Mouse (Mus musculus) c-Kit-positive CD71-positive TER-119-positive erythroid progenitor cells, embryonic 14.5 days (primary cell): Measurements from ENCODE around the gene Adh7.

Source experiments
- DNase-seq: peaks from one replicate; pipeline ENCODE4 v3.0.0-alpha.2; 2013; ENCODE audit warnings: low spot score

Gene Adh7

DNA sequence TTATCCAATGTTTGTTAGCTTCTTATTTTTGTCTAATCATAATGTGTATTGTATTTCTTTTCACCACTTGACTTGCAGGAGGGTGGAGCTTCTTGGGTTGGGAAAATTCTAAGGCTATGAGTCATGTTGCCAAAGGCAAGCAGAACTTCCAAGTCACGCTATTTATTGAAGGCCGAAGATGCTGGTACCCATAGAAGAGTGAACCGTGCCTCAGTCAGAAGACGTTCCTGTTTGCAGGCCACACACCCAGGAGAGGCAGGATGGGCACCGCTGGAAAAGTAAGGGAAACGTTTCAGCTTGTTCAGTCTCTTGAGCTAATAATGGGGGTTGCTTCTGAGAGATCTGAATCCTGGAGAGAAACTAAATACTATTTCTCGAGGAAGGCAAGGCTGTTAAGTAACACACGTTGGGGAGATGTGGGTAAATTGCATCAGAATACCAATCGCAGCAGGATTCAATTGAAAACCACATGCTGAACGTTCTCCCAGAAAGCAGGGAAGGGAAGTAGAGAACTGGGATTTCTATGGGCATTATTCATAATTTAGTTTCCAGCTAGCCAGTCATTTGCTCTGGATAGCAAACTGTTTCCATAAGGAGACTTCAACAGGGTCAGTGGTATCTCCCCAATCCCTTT, at the start of gene Adh7:
TSS of gene Adh7 (plus strand) at position 130 of the 634 bp plus-strand sequence.
- DNase-seq = no peak

DNA sequence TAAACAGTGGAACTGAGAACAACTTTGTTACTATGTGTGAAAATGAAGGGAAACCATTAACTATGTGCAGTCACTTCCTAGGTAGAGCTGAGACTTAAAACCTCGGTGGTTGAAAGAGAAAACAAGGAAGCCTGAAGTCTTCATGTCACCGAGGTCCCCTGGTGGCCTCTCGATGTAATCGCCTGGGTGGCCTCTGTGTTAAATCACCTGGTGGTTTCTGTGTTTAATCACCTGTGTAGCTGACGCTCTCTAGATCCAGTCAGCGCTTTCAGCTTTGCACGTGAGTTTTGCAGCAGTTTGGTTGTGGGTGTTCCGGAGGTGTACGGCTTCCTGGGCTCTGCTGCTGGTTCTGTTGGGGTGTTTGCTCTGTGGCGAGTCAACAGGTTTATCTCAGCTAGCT, 44.3 kb upstream of the Adh7 start:
- no peak for DNase-seq

DNA sequence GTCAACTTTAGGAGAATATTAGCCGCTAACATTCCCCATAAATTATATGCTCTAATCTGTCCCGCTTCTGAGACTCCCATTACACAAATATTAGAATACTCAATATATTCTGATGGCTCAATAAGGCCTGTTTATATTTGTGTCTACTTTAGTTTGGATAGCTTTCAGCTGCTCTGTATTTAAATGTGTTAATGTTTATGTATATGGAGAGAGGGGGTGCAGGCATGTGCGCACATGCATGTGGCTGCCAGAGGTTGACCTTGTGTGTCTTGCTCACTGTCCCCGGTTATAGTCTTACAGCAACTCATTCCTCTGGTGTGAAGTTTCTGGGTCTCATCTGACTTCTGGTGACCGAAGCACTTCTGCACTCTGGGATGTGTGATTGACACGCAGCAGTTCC, 42.0 kb upstream of the Adh7 start:
- no peak for DNase-seq

DNA sequence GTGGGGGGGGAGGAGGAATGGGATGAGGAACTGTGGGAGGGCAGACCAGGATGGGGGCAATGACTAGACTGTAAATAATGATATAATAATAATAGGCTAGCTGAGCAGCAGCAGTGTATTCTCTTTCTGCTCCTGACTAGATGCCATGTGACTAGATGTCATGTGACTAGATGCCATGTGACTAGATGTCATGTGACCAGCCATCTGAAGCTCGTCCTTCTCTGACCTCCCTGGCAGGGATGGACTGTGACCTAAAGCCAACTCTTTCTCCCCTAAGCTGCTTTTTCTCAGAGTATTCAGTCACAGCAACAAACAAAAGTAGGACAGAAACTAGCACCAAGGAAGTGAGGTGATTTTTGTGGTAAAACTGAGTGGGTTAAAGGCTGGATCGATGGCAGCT, 35.5 kb upstream of the Adh7 start:
- DNase-seq = no peak

DNA sequence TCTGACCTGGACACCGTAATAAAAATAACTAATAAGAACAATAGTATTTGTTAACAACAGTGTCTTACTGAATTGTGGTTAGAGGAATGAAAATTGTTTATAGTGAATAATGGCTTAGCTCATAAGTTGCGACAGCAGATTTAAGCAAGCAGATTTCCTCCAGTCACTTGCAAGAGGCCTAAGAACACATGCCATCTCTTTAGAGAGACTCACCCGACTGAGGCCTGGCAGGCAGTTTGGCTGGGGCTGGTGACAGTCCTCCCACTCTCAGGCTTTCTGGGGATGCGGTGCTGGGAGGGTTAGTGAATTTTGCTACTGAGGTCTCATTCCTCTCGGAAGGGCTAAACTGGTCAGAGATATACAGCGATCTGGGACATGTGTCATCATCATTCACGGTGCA, 34.2 kb upstream of the Adh7 start:
- no peak for DNase-seq

DNA sequence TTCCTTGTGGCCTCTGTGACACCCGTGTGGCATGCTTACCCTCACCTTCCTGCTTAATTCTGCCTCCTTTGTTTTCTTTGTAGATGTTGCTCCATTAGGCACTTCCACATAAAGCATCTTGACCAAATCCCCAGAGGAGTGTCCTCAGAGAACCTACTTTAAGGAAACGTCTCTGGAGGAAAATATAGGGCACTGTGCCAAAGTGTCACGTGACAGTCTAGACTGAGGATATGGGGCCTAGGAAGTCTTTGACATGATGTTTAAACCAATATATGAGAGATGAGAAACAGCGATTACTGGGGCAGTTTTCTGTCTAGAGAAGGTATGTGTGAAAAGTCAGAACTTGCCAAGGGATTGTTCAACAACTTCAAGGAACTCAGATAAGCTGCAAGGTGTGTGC, 32.3 kb upstream of the Adh7 start:
- no peak for DNase-seq

DNA sequence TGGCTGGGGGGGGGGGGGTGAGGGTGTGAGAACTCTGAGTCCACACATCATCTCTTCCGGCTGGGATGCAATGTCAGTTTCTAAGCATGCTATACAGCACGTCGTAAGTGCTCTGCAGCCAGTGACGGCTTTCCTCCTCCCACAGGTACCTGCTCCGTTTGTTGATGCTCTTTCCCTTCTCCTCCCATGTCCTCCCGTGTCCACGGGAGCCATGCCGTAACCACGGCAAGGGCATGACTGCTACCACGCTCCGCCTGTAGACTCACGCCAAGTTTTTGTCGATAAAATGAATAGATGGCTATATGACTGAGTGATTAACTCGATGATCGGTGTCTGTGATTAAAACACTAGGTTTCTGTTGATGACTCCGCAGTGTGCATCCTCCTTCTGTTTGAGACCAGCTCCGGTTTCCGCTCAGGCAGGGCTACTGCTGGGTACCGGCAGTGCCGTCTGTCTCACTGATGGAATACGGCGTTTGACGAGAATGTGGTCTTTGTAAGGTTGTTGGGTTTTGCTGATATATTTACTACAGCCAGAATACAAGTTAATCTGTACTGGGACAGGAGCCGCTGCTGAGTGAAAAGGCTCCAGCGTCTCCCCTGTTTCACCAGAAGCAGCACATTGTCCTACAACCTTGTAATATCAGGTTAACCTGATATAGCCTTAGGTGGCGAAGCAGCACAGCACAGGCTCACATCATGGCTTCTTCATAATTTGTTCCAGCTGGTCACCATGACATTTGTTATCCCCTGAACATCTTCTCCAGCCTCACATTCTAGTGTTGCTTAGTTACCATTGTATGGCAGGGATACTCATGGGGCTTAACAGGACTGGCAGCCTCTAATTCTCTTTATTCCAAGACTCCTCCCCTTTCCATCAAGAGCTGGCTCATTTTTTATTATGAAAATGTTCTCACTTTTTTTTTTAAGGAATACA, 31.3 kb upstream of the Adh7 start:
- no peak for DNase-seq

DNA sequence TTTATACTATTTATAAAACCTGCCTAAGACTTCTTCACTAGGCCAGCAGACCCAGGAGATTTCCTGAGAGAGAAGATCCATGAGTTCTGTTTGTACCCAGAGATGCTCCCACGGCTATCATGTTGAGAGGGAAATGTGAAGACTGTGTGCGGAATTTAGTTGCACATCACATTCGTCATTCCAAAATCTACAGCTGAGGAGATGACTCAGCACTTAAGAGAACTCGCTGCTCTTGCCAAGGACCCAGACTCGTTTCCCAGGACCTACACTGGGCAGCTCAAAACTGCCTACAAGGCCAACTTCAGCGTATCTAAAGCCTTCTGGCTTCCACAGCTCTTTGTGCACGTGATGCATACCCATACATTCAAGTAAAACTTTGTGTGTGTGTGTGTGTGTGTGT, 25.3 kb upstream of the Adh7 start:
- DNase-seq = no peak

DNA sequence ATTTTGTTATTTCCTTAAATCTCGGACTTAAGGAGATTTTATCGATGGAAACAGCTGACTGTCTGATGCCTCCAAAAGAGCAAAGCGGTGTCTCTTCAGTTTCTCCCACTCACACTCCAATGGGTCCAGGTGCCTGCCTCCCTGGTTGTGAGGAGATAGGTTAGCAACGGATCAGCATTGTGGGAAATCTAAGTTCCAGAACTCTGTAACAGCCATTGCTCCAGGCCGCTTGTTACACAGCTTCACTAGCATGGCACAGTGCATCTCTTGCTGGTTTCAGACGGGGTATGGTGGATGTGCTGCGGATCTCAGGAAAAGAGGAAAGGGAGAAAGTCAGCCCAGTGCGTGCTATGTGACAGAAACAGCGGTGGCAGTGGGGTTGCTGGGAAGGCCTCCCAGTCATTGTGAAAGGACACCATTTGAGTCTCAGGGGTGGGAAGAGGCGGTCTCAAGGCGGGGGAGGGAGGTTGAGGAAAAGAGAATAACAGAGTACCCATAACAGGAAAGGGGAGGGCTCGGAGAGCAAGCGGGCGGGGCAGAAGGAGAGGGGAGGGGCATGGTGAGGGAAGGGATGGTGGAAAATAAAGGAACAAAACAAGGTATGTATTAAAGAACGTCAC, 23.8 kb upstream of the Adh7 start, which contains the start of gene 4930579F01Rik:
TSS of gene 4930579F01Rik (minus strand) at position 143 of the 620 bp plus-strand sequence.
- no peak for DNase-seq

DNA sequence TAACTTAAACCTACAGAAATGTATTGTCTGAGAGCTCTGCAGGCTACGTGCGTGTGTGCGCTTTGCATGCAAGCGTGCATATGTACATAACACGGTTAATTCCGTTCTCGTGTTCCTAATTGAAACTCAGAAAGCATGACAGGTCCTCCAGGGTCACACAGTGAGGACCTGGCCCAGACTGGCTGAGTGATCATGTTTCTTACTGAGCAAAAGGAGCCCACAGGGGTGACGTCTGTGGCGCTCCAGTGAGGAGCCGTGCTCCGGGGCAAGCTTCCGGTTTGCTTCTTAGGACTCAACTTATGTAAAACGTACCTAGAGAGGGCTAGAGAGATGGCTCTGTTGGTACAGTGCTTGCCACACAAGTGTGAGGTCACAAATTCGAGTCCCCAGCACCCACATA, 20.5 kb upstream of the Adh7 start:
- DNase-seq = no peak

DNA sequence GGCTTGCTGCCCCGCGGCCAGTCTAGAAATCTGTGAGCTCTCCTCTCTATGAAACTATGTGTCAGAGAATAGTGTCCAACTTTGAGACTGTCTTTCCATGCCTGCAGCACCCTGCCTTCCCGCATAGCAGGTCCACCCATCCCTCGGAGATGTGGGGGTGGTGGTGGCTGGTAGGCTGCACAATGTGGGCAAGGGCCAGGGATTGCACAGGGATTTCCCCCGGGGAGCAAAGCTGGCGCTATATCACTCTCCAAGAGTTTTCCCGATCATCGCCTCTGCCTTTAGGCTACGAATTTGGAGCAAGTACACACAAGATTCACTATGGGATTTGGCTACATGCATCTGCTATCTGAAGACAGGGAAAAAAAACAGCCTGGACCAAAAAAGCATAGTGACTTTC, 20.0 kb upstream of the Adh7 start:
- DNase-seq = no peak

DNA sequence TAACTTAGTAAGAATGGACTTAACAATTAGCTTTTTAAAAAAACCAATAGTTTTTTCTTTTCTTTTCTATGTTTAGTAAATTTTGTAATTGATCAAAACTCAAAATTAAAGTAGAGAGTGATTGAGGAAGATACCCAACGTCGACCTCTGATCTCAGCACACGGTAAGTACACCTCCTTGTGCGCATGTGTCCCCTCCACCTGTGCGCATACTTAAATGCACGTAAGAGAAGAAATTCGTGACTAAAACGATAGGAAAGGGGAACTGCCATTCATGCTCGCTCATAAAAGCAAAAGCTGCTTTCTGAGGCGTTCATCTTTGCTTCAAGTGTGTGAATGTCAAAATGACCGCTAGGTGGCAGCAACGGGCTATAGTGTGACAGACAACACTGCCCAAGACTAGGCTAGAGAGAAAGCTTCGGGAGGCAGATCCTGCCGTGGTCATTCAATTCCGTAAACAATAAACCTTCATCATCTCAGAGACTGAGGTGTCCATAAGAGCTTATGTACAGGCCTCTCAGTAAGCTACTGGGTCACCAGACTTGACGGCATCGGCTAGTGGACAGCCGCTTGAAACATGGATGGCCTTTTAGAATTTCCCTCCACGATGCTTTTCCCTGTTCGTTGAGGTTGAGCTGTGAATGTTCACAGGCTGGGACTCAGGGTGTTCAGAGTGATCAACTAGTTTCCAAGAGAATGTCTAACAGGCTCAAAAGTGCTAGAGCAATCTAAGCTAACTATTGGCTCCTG, 19.4 kb upstream of the Adh7 start:
- peak; percentile 75 for DNase-seq

DNA sequence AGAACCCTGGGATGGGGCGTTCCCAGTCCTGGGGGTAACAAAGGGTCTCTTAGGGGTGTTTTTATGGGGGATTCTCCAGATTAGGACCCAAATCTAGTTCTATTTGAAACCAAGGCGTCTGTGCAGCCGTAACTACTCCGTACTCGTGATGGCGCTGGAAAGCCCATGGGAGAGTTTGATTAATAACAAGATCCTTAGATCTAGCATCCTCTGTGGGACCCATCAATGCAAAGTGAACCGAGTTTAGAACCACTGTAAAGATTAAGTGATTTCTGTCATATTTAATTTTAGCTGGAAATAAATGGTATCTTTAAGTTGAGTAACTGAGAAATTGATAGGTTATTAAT, 18.9 kb upstream of the Adh7 start:
- DNase-seq = no peak

DNA sequence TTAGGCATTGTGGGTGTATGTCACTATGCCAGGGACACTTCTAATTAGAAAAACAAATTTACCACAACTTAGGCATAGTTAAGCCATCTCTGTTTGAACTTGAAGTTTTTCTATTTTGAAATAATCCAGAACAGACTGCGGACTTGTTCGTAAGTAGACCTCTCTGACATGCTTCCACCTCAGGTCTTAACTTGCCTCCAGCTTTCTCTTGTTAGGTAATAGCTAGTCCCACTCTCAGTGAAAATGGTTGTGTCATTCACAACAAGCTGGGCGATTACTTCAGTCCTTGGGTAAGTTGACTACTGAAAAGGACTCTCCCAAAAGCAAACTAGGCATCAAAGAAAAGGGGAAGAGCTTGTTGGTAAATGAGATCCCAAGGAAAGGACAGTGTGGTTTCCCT, 8.7 kb upstream of the Adh7 start:
- no peak for DNase-seq

DNA sequence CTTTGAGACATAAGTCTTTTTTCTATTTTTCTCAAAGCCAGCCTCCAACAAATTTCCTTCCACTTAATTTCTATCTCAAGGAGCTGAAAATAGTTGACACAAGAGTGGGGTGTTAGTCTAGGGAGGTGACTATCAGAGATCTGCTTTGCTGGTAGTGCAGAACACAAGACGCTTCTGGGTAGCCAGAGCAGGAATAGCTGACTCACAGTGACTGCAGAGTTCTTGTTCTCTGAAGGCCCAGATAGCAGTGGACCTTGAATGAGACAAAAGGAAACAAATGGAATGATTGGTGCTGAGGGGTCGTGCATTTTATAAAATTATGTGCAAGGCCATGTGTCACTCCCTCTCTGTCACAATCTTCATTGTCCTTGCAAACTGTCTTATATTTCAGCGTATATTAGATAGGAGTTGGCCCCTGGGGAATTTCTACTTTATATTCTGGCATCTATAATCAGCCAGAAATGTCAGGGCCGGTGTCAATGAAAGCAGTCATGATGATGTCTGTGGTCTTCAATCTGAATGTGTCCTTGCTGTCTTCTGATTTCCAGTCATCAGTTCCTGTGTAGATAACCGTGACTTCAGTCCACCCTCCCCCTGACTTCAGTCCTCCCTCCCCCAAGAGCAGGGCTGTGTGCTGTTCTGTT, 7.0 kb upstream of the Adh7 start:
- no peak for DNase-seq

DNA sequence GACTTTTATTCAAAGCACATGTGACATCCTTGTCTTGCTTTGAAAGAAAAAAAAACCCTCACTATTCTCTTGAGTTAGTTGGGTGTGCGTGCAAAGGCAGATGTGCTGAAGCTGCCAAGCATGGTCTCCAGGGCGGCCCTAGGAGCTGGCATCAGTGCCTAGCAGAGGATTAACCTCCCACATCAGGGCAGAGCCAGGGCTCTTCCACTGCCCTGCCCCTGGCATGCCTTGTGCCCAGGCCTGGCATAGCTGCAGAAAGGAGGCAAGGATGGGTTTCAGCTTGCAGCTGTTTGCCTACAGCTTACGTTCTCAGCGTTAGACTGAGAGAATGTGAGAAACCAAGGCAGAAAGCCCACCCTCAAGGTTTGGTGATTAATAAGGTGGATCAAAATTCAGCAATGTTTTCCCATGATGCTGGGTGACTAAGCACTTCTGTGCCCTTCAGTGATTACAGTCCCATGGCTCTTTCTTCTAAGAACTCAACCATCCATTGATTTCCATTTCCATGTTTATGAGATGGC, 5.1 kb upstream of the Adh7 start:
- DNase-seq = no peak

DNA sequence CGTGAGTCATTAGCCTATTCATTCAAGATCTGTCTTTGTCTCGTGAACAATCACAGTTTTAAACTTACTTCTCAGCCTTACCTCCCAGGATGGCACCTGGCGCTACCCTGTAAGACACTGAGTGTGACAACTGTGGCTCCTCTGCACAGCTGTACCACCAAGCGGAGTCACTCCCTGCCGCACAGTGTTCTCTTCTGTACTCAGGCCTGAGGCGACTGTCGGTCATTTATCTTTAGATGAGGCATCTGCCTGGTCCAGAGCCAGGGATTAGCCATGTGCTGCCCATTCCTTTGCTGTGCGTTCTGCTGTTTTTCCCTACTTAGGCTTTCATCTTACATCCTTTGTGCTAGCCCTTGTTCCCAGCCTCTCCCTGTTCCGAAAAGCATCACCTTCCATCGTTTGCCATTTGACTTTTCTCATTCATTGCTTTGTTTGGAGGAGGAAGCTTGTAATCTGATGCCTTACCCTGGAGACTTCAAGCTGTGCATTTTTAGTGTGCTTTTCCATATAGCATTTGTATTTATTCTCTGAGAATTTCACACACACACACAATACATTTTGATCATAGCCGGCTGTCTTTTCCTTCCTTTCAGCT, 2.1 kb upstream of the Adh7 start:
- no peak for DNase-seq

DNA sequence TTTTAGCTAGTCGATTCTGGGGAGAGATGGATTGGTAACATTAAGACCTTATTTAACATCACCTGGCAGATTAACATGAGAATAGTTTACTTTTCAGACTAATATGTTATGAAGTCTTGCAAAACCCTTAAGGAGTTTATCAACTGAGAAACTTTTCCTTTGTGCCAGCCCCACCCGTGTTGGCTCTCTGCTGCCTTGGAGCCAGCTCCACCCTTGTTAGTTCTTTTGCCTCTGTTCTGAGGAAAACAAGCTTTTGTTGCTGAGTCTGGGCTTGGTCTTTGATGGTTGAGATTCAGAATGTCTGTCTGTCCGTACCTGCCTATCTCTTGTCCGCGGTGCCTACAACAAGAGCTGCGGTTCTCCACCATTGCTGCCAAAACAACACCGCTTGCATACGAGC, 1.5 kb upstream of the Adh7 start:
- no peak for DNase-seq

DNA sequence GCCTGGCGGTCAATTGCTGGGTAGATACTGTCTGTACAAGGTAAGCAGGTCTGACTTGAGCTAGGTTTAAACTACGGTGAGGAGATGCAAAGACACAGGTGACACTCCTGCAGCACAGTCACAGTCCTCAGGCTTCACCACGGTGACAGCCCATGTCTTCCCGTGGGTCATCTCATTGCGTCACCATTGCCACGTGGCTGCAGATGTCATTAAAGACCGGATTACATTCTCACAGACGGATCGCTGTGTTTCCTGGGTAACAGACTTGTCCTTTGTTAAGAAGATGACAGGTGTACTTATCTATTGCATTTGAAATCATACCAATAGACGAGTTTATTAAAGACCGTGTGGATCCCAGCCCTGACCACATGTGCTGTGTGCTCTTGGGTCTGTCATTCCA, 3.6 kb downstream of the Adh7 start:
- no peak for DNase-seq

DNA sequence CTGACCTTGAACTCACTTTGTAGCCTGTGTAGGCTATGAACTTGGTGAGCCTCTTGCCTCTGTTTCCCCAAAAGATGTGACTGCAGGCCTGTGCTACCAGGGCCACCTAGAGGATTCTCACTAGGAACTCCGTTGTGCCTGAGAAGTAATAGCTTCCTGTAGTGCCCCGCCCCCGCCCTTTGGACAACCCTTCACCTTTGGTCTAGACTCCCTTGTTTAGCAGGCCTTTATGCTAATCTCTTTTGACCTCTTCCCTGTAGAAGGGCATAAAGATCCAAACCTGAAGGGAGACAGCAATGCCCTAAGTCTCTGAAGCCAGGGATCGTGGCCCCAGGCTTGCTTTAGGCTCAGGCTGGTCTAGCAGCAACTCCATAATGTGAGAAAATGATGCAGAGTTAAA, 5.0 kb downstream of the Adh7 start:
- no peak for DNase-seq

DNA sequence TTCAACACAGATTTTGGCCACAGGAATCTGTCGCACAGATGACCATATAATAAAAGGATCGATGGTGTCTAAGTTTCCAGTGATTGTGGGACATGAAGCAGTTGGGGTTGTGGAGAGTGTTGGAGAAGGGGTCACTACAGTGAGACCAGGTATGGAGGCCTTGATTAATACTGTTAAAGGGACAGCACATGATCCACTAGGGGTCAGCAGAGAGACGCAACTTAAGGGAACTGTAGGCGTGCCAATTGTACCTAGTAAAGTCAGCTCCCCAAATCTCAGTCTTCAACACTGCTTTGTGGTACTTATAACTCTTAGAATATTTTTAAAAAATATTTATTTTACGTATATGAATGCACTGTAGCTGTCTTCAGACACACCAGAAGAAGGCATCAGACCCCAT, 5.4 kb downstream of the Adh7 start:
- peak; percentile 26 for DNase-seq
